Mouse (Mus musculus) heart, postnatal 14 days (tissue): ENCODE measurements around the gene Slc44a4. TPM values are rescaled to one million over a fixed set of nuclear protein-coding genes. Genes with fewer than 3 reads are reported as not detected.
"Not testable (repeated sequence)": the region's sequence is repeated elsewhere in the genome, so short reads cannot be mapped to it uniquely, and the experiment has no call there.

ENCODE experiments used
- DNase-seq, 2 experiments: peaks; one replicate each; pipeline ENCODE4 v3.0.0; 2021 to 2022
- intact Hi-C: fragments of 180-260 bp; cut with DNase I; formaldehyde crosslinking; loops from one replicate; pipeline ENCODE4 v1.15.1; 2025
- total RNA-seq, 2 experiments: library from RNA; stranded (reverse); gene quantifications; 2 replicates each; pipeline ENCODE4 v1.2.3; 2021

The Slc44a4 gene
- total RNA-seq, 2 experiments from 2014 or later = 0.17 TPM; not detected in 1

DNA sequence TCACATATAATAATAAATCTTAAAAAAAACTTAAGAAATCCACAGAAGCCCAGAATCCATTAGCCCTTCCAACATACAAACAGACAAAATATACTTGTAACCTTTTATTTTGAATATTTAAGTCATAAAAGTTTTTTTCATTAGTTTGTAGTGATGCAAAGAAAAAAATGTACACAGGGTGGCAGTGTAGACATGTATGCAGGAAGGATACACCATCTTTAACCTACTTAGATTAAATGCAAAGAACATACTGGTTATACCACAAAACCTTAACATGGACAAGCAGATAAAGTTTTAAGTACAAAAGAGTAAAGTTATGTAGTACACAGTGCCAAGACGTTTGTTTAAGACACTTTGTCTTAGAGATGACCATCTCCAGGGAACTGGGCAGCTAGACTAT lies 42.1 kb downstream of the Slc44a4 start:
- intact Hi-C loops = no loop called here
- DNase-seq = no peak

- DNase-seq, intact Hi-C loops: not testable (repeated sequence)
Measured at GRCm38 (mm10) chr17:34957291-34957690, 43.0 kb downstream of the Slc44a4 start.

- intact Hi-C loops, DNase-seq: not testable (repeated sequence)
Measured at GRCm38 (mm10) chr17:34957966-34958365, 43.7 kb downstream of the Slc44a4 start.

- intact Hi-C loops, DNase-seq: not testable (repeated sequence)
Measured at GRCm38 (mm10) chr17:34958734-34959129, 44.5 kb downstream of the Slc44a4 start.

- peak; percentile 79 to 81 for DNase-seq
- intact Hi-C loops = not testable (repeated sequence)
Measured at GRCm38 (mm10) chr17:34959130-34959778, 45.0 kb downstream of the Slc44a4 start, which contains the start of gene Hspa1b. Gene Hspa1b (minus strand): TSS chr17:34959238.

- intact Hi-C loops = no loop called here
- DNase-seq = peak; percentile 29 to 42
Measured at GRCm38 (mm10) chr17:34959881-34960515, 45.7 kb downstream of the Slc44a4 start.

GRCm38 (mm10) chr17:34960702-34961493 lies 46.6 kb downstream of the Slc44a4 start:
- intact Hi-C loops = no loop called here
- DNase-seq = no peak

GRCm38 (mm10) chr17:34962125-34962524 lies 47.9 kb downstream of the Slc44a4 start:
- intact Hi-C loops = no loop called here
- peak in 1 of 2 experiments; percentile 6 for DNase-seq

DNA sequence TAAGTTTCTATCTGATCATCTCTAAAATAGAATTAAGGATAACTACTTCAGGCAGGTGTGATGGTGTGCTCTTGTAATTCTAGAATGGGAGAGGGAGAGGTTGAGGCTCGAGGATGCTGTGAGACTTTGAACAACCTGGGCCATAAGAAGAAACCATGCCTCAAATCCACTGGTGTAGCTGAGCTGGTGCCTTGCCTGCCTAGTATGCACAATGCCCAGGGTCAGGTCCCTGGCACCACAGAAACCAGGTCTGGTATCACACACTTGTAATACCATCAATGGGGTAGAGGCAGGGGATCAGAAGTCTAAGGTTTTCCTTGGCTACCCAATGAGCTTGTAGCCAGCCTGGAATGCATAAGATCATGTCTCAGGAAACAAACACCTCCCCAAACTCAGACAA lies 48.6 kb downstream of the Slc44a4 start:
- DNase-seq = no peak
- intact Hi-C loops = no loop called here

DNA sequence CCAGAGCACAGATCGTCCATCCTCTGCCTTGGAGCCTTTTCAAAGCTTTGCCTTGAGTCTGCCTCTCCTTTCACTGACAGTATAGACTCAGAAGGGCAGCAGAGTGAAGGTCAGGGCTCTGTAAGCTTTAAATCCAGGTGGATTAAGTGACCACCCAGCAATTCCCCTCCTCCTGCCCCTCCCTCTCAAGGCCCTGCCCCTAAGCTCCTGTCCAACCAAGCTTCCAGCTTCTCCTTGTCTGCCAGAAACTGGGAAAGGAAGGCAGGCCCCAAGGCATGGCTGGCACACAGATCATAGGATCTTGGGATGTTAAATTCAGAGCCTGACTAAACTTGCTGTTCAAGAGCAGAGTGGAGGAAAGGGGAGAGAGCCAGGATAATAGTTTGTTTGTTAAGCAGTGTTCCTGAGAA lies 50.4 kb downstream of the Slc44a4 start:
- intact Hi-C loops = no loop called here
- no peak for DNase-seq

GRCm38 (mm10) chr17:34965627-34966026 lies 51.4 kb downstream of the Slc44a4 start:
- no peak for DNase-seq
- intact Hi-C loops = no loop called here

DNA sequence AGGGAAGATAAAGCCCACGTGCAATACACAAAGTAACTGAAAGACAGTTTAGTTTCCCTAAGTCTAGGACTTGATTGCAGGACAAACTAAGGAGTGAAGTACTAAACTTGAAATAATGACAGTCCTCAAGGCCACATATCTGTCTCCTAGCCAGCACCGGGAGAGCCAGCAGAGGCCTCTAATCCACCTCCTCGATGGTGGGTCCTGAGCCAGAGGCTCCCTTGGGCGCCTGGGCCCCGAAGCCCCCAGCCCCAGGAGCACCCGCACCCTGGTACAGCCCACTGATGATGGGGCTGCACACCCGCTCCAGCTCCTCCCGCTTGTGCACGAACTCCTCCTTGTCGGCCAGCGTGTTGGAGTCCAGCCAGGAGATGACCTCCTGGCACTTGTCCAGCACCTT lies 55.6 kb downstream of the Slc44a4 start, which contains the start of gene Gm20481:
TSS of gene Gm20481 (plus strand) at position 91 of the 400 bp plus-strand sequence.
- intact Hi-C loops, DNase-seq: not testable (repeated sequence)

- DNase-seq, intact Hi-C loops: not testable (repeated sequence)
Measured at GRCm38 (mm10) chr17:34970850-34971249, 56.6 kb downstream of the Slc44a4 start.

DNA sequence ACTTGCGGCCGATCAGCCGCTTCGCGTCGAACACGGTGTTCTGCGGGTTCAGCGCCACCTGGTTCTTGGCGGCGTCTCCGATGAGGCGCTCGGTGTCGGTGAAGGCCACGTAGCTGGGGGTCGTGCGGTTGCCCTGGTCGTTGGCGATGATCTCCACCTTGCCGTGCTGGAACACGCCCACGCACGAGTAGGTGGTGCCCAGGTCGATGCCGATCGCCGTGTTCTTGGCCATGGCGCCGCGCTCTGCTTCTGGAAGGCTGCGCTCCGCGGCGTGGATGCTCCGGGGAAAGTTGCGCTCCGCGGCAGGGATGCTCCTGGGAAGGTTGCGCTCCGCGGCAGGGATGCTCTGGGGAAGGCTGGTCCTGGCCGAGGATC lies 57.4 kb downstream of the Slc44a4 start:
- intact Hi-C loops, DNase-seq: not testable (repeated sequence)

- intact Hi-C loops = not testable (repeated sequence)
Measured at GRCm38 (mm10) chr17:34972069-34972749, 57.9 kb downstream of the Slc44a4 start, which contains the start of the genes Hspa1a and Hspa1l. Gene Hspa1a (minus strand): TSS chr17:34972156. Gene Hspa1l (plus strand): TSS chr17:34972703.

DNA sequence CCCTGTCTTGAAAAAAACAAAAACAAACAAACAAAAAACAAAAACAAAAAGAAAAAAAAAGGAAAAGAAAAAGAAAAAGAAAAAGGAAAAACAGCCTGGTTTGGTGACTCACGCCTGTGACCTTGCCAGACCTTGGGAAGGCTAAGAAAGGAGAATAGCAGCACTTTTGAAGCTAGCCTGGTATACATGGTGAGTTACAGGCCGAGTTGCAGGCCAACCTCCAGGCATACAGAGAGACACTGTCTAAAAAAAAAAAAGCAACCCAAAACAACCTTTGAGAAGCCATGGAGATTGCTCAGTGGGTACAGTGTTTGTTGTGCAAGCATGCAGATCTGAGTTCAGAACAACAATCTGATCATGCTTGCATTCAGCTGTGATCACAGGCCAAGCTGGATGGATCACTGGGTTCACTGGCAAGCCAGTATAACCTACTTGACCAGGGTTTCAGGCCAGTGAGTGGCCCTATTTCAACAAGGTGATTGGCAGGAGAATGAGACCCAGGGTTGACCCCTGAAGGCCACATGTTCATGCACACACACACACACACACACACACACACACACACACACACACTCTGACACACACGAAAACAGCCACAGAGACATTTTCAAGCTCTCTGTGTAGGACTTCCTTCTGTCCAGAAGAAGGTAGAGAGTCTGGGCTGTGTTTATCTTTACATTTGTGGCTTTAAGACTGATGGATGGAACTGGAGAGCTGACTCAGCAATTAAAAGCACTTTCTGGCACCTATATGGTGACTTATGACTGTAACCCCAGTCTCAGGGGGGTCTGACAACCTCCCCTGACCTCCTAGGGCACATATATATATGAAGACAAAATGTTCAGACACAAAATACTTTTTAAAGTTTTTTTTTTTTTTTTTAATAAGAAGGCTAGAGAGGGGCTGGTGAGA lies 61.6 kb downstream of the Slc44a4 start:
- DNase-seq = no peak
- intact Hi-C loops = no loop called here

More at GRCm38 (mm10) chr17:34972069-34972749, 57.9 kb downstream of the Slc44a4 start, which contains the start of the genes Hspa1a and Hspa1l:
- DNase-seq = peak; percentile 79 to 85

- no peak for DNase-seq
- intact Hi-C loops = no loop called here
Measured at GRCm38 (mm10) chr17:34977000-34977399, 62.7 kb downstream of the Slc44a4 start.

DNA sequence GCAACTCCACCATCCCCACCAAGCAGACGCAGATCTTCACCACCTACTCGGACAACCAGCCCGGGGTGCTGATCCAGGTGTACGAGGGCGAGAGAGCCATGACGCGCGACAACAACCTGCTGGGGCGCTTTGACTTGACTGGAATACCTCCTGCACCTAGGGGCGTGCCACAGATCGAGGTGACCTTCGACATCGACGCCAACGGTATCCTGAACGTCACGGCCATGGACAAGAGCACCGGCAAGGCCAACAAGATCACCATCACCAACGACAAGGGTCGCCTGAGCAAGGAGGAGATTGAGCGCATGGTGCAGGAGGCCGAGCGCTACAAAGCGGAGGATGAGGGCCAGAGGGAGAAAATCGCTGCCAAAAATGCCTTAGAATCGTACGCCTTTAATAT lies 64.0 kb downstream of the Slc44a4 start:
- intact Hi-C loops = loop anchor here (1.0 kb wide), 1 partner anchor 23 kb away; no protein-coding TSS in a partner anchor

GRCm38 (mm10) chr17:34979631-34980030 lies 65.4 kb downstream of the Slc44a4 start:
- intact Hi-C loops = loop anchor here (5.0 kb wide), 2 partner anchors 67 to 127 kb away; partner anchors contain the start of genes Nelfe, Skiv2l and Slc44a4
- no peak for DNase-seq

More for the DNA sequence above, 64.0 kb downstream of the Slc44a4 start:
- no peak for DNase-seq
